In the genomic region with DNA sequence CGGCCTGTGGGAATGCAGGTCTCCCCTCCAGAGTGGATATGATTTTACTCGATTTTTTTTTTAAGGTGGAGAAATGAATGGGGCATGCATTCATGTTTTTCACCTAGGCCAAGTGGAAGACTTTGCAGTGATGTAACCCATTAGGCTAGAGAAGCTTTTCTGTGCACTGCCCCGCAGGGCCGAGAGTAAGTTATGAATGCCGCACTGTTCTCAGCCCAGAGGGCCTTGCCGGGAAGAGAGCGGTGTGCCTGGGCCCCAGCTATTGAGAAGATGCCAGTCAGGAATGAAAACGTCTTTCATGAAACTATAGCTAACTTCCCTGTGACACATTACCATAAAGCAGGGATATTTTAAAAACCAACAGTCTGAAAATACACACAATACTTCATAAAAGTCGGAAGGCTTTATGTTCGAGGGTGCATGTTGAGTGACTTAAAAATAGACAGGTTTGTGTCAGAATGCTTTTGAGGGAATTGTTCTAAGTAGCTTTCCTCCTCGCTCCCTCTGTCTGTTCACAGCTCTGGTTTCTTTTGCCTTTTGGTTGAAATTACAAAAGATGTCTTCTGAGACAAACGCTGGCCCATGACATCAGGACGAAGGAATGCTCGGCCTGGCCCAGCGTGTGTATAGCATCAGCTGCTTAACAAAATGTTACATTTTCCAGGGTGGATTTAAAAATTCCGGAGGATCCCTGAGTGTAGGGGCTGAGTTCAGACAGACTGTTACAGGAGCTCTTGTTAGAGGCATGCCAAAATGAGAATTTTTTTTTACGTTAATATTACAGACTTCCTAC, we compare ENCODE assay signal across 10 mouse cellular contexts. TPM values are rescaled to one million over a fixed set of nuclear protein-coding genes. Genes with fewer than 3 reads are reported as not detected.
A peak's percentile ranks its signal among the peaks of the same experiment; 100 is the strongest.
DNase-seq lines count a peak whose midpoint lies in the region; ATAC-seq lines count a peak whose summit lies in the region.
"Had no signal": no experiment of that assay in that cellular context is flagged by ENCODE, and none has a peak within 500 bp of the region (broad histone marks: within the 10 kb centered on the region; RNA-seq: fewer than 3 reads in every experiment).

No protein-coding gene starts in this region.

- peak overlapping the region; percentile 42; the same call in 1 of the 2 replicates for H3K27ac ChIP-seq in heart, embryonic 15.5 days
- H3K27ac ChIP-seq in midbrain, embryonic 12.5 days (replicated peaks) = peak overlapping the region; percentile 84
- H3K27ac ChIP-seq: liver, embryonic 13.5 days had no signal

- peak; percentile 18 for DNase-seq in gastrocnemius, postnatal 14 days
- no peak for DNase-seq in gastrocnemius, postnatal 36 days
- DNase-seq in brain, adult 2 months (ENCODE audit: low read depth, low spot score) = peak; percentile 80
- no peak for DNase-seq in urinary bladder, postnatal 36 days (ENCODE audit: low spot score in 2 of 2)
- no peak for DNase-seq in spleen, postnatal 36 days (ENCODE audit: low spot score in 2 of 2)
- DNase-seq: liver, embryonic 13.5 days had no signal

- 55% methylated on average over 17 of the region's 17 CpGs for WGBS in heart, embryonic 15.5 days
- WGBS in midbrain, embryonic 12.5 days = 23% methylated on average over 17 of the region's 17 CpGs

- no peaks in the 10 kb centered on the region; the same call in 1 of the 2 replicates for H3K27me3 ChIP-seq in heart, embryonic 15.5 days
- H3K27me3 ChIP-seq in midbrain, embryonic 12.5 days = no peaks in the 10 kb centered on the region
- H3K27me3 ChIP-seq: CH12.LX; liver, embryonic 13.5 days had no signal

- intact Hi-C loops in gastrocnemius, postnatal 14 days (cut with DNase I; ENCODE audit: low total_unique reads) = no loop called here
- intact Hi-C loops in gastrocnemius, postnatal 36 days (cut with DNase I) = no loop called here

- H3K4me2 ChIP-seq in heart, embryonic 15.5 days = no peak overlapping the region
- H3K4me2 ChIP-seq in midbrain, embryonic 12.5 days (replicated peaks) = peak overlapping the region; percentile 31
- H3K4me2 ChIP-seq: liver, embryonic 13.5 days had no signal

- H3K4me1 ChIP-seq in heart, embryonic 15.5 days (replicated peaks) = peaks cover 3% of the 10 kb centered on the region; the same call in 1 of the 2 replicates
- peaks cover 45% of the 10 kb centered on the region for H3K4me1 ChIP-seq in midbrain, embryonic 12.5 days
- H3K4me1 ChIP-seq: liver, embryonic 13.5 days had no signal

- 0 out of 2 replicates have a peak, but pooled peaks have one; percentile 47 for ATAC-seq in heart, embryonic 15.5 days (replicated peaks; ENCODE audit: insufficient number of reproducible peaks, insufficient read depth, low FRiP score, low read depth)
- ATAC-seq in midbrain, embryonic 12.5 days (ENCODE audit: low FRiP score, low read depth) = peak; percentile 90
- ATAC-seq in megakaryocyte progenitor cell, adult 5-6 weeks (replicated peaks; ENCODE audit: poor library complexity) = no peak

- H3K9ac ChIP-seq in heart, embryonic 15.5 days = no peak overlapping the region
- no peak overlapping the region for H3K9ac ChIP-seq in midbrain, embryonic 12.5 days (replicated peaks)
- H3K9ac ChIP-seq: liver, embryonic 13.5 days had no signal

- no peak overlapping the region for H3K4me3 ChIP-seq in heart, embryonic 15.5 days
- no peak overlapping the region for H3K4me3 ChIP-seq in midbrain, embryonic 12.5 days
- H3K4me3 ChIP-seq: liver, embryonic 13.5 days had no signal

- H3K36me3 ChIP-seq in heart, embryonic 15.5 days = no peaks in the 10 kb centered on the region
- no peaks in the 10 kb centered on the region for H3K36me3 ChIP-seq in midbrain, embryonic 12.5 days
- H3K36me3 ChIP-seq: liver, embryonic 13.5 days had no signal

- no peaks in the 10 kb centered on the region for H3K9me3 ChIP-seq in heart, embryonic 15.5 days (replicated peaks)
- no peaks in the 10 kb centered on the region for H3K9me3 ChIP-seq in midbrain, embryonic 12.5 days
- H3K9me3 ChIP-seq: liver, embryonic 13.5 days had no signal

RNA-seq across cellular contexts. Expression of a gene that starts 44.2 kb away (rescaled TPM):
- total RNA-seq in gastrocnemius, postnatal 14 days (2021) = 1 to 10 TPM in 1 of 2 experiments, under 1 TPM in 1; 0.47 to 1.5 TPM
- total RNA-seq in gastrocnemius, postnatal 36 days (2021) = under 1 TPM; 0.15 to 0.20 TPM
- polyA plus RNA-seq in heart, embryonic 15.5 days (2015; fragmentation: Nextera tagmentation; extraction: Ambion mirVana) = 0.81 and 0.82 TPM in 2 replicates
- polyA plus RNA-seq in midbrain, embryonic 12.5 days (2016; fragmentation: Nextera tagmentation; extraction: Ambion mirVana) = 30.0 TPM in 2 replicates
- total RNA-seq in megakaryocyte progenitor cell, adult 5-6 weeks (2015) = not detected in 2 replicates
- not detected in 2 replicates for total RNA-seq in megakaryocyte progenitor cell, adult 5-6 weeks (2017)

Comparison
In these comparisons a context has a peak if more than half of its experiments do, and no peak if none do; other contexts are left out.
1. DNase-seq: peak in gastrocnemius, postnatal 14 days (single experiment) and brain, adult 2 months (single experiment); none in gastrocnemius, postnatal 36 days (0 of 2), urinary bladder, postnatal 36 days (0 of 2) and spleen, postnatal 36 days (0 of 2).